Mouse (Mus musculus): ENCODE measurements at regions not wholly inside any gene's neighbourhood (a gene's known extent, or its start where the extent isn't known, plus 50 kb on each side); places are given as distances from the start of the nearest gene placed in this dataset.

DNA sequence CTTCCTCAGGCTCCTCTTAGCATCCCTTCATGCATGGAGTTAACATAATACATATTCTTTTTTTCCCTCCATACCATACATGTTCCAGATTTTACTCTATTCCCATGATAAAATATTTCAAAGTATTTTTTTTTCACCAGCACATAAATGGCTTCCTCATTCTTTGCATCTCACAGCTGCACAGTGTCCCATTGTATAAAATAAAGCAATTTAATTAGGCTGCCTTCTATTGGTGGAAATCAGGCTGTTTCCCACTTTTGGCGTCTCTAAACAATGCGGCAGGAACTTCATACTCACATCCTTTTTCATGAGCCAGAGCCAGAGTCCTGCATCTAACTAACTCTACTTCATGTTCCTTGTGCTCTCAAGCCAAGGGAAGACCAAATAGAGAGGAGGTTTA lies 54.9 kb upstream of the Akap13 start:
- no peak for DNase-seq

DNA sequence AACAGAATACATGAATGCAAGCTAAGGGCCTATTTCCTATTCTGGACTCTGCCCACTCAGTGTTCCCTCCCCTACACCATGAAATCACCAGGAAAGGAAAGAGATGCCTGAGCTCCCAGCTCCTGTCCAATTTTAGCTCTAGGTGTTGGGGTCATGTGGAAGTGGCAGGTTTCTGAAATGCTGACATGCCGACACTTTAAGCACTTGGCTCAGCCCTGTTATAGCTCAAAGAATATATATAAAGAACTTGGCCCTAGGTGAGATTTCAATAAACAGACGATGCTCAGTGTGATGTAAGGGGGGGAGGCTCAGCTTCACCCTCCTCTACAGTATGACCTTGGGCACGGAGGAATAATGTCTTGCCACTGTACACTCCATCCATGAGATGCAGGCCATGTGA lies 50.4 kb upstream of the Akap13 start:
- DNase-seq = no peak

Data from kidney, postnatal 25 days (tissue).